Mouse (Mus musculus): ENCODE results near the gene Glrp1. TPM values are rescaled to one million over a fixed set of nuclear protein-coding genes. Genes with fewer than 3 reads are reported as not detected.

Glrp1 gene
- polyA plus RNA-seq, 1 experiment from 2014 or later, result not detected

- H3K36me3 ChIP-seq (ENCODE audit: control insufficient read depth, insufficient read depth, low read length), result no peaks in the 10 kb centered on the region
- WGBS, result 40% methylated on average over 6 of the region's 6 CpGs
- H3K4me1 ChIP-seq (ENCODE audit: control insufficient read depth, insufficient read depth, low read length), result 0 out of 2 replicates have a peak, but pooled peaks cover 3% of the 10 kb centered on the region
- no peak overlapping the region for H3K4me2 ChIP-seq (ENCODE audit: low read depth, low read length)
- no peak overlapping the region for H3K4me3 ChIP-seq (ENCODE audit: low read depth, low read length)
- no peaks in the 10 kb centered on the region for H3K9me3 ChIP-seq (ENCODE audit: control insufficient read depth, low read length)
- H3K27me3 ChIP-seq (ENCODE audit: control insufficient read depth, insufficient read depth, low read length), result no peaks in the 10 kb centered on the region
- no peak overlapping the region for H3K27ac ChIP-seq (ENCODE audit: low read depth, low read length)
- H3K9ac ChIP-seq (replicated peaks; ENCODE audit: low read depth, low read length), result no peak overlapping the region
- ATAC-seq (ENCODE audit: low read depth), result no peak; the same call in 1 of the 2 replicates
Measured at GRCm38 (mm10) chr1:88462484-88462883, 47.4 kb downstream of the Glrp1 start.

GRCm38 (mm10) chr1:88461096-88461495 lies 48.8 kb downstream of the Glrp1 start:
- ATAC-seq (ENCODE audit: low read depth), result no peak
- H3K9me3 ChIP-seq (ENCODE audit: control insufficient read depth, low read length), result no peaks in the 10 kb centered on the region
- no peak overlapping the region for H3K27ac ChIP-seq (ENCODE audit: low read depth, low read length)
- no peaks in the 10 kb centered on the region for H3K27me3 ChIP-seq (ENCODE audit: control insufficient read depth, insufficient read depth, low read length)
- H3K9ac ChIP-seq (replicated peaks; ENCODE audit: low read depth, low read length), result no peak overlapping the region
- 27% methylated on average over 1 of the region's 1 CpGs for WGBS
- 0 out of 2 replicates have a peak, but pooled peaks cover 3% of the 10 kb centered on the region for H3K4me1 ChIP-seq (ENCODE audit: control insufficient read depth, insufficient read depth, low read length)
- no peak overlapping the region for H3K4me3 ChIP-seq (ENCODE audit: low read depth, low read length)
- no peak overlapping the region for H3K4me2 ChIP-seq (ENCODE audit: low read depth, low read length)
- H3K36me3 ChIP-seq (ENCODE audit: control insufficient read depth, insufficient read depth, low read length), result no peaks in the 10 kb centered on the region

- Histone ChIP-seq H3K27me3 (ENCODE audit: control insufficient read depth, insufficient read depth, low read length) (no peaks in the 10 kb centered on the region), H3K36me3 (ENCODE audit: control insufficient read depth, insufficient read depth, low read length) (no peaks in the 10 kb centered on the region), H3K9ac (replicated peaks; ENCODE audit: low read depth, low read length) (no peak overlapping the region), H3K27ac (ENCODE audit: low read depth, low read length) (no peak overlapping the region), H3K4me2 (ENCODE audit: low read depth, low read length) (no peak overlapping the region), H3K4me3 (ENCODE audit: low read depth, low read length) (no peak overlapping the region), H3K4me1 (ENCODE audit: control insufficient read depth, insufficient read depth, low read length) (0 out of 2 replicates have a peak, but pooled peaks cover 3% of the 10 kb centered on the region), H3K9me3 (ENCODE audit: control insufficient read depth, low read length) (no peaks in the 10 kb centered on the region)
- 81% methylated on average over 5 of the region's 5 CpGs for WGBS
- no peak for ATAC-seq (ENCODE audit: low read depth)
Measured at GRCm38 (mm10) chr1:88459655-88460054, 50.2 kb downstream of the Glrp1 start.

GRCm38 (mm10) chr1:88459196-88459595 lies 50.7 kb downstream of the Glrp1 start:
- no peak overlapping the region for H3K4me3 ChIP-seq (ENCODE audit: low read depth, low read length)
- 88% methylated on average over 4 of the region's 4 CpGs for WGBS
- ATAC-seq (ENCODE audit: low read depth), result no peak
- no peak overlapping the region for H3K9ac ChIP-seq (replicated peaks; ENCODE audit: low read depth, low read length)
- H3K9me3 ChIP-seq (ENCODE audit: control insufficient read depth, low read length), result no peaks in the 10 kb centered on the region
- H3K36me3 ChIP-seq (ENCODE audit: control insufficient read depth, insufficient read depth, low read length), result no peaks in the 10 kb centered on the region
- no peak overlapping the region for H3K4me2 ChIP-seq (ENCODE audit: low read depth, low read length)
- H3K27me3 ChIP-seq (ENCODE audit: control insufficient read depth, insufficient read depth, low read length), result no peaks in the 10 kb centered on the region
- H3K4me1 ChIP-seq (ENCODE audit: control insufficient read depth, insufficient read depth, low read length), result 0 out of 2 replicates have a peak, but pooled peaks cover 3% of the 10 kb centered on the region
- H3K27ac ChIP-seq (ENCODE audit: low read depth, low read length), result no peak overlapping the region

GRCm38 (mm10) chr1:88456451-88457072 lies 53.3 kb downstream of the Glrp1 start:
- no peaks in the 10 kb centered on the region for H3K36me3 ChIP-seq (ENCODE audit: control insufficient read depth, insufficient read depth, low read length)
- H3K27me3 ChIP-seq (ENCODE audit: control insufficient read depth, insufficient read depth, low read length), result no peaks in the 10 kb centered on the region
- H3K4me2 ChIP-seq (ENCODE audit: low read depth, low read length), result no peak overlapping the region
- no peak overlapping the region for H3K9ac ChIP-seq (replicated peaks; ENCODE audit: low read depth, low read length)
- ATAC-seq (ENCODE audit: low read depth), result peak; percentile 89
- H3K9me3 ChIP-seq (ENCODE audit: control insufficient read depth, low read length), result no peaks in the 10 kb centered on the region
- H3K4me3 ChIP-seq (ENCODE audit: low read depth, low read length), result no peak overlapping the region
- no peak overlapping the region for H3K27ac ChIP-seq (ENCODE audit: low read depth, low read length)
- 38% methylated on average over 14 of the region's 14 CpGs for WGBS
- no peaks in the 10 kb centered on the region for H3K4me1 ChIP-seq (ENCODE audit: control insufficient read depth, insufficient read depth, low read length)

GRCm38 (mm10) chr1:88455761-88456160 lies 54.1 kb downstream of the Glrp1 start:
- H3K4me3 ChIP-seq (ENCODE audit: low read depth, low read length), result no peak overlapping the region
- no peak overlapping the region for H3K4me2 ChIP-seq (ENCODE audit: low read depth, low read length)
- H3K9ac ChIP-seq (replicated peaks; ENCODE audit: low read depth, low read length), result no peak overlapping the region
- ATAC-seq (ENCODE audit: low read depth), result no peak
- H3K27me3 ChIP-seq (ENCODE audit: control insufficient read depth, insufficient read depth, low read length), result no peaks in the 10 kb centered on the region
- H3K27ac ChIP-seq (ENCODE audit: low read depth, low read length), result no peak overlapping the region
- no peaks in the 10 kb centered on the region for H3K36me3 ChIP-seq (ENCODE audit: control insufficient read depth, insufficient read depth, low read length)
- no peaks in the 10 kb centered on the region for H3K4me1 ChIP-seq (ENCODE audit: control insufficient read depth, insufficient read depth, low read length)
- 83% methylated on average over 3 of the region's 3 CpGs for WGBS
- H3K9me3 ChIP-seq (ENCODE audit: control insufficient read depth, low read length), result no peaks in the 10 kb centered on the region

GRCm38 (mm10) chr1:88454703-88455102 lies 55.2 kb downstream of the Glrp1 start:
- ATAC-seq (ENCODE audit: low read depth), result no peak
- 70% methylated on average over 3 of the region's 3 CpGs for WGBS
- H3K36me3 ChIP-seq (ENCODE audit: control insufficient read depth, insufficient read depth, low read length), result no peaks in the 10 kb centered on the region
- no peak overlapping the region for H3K27ac ChIP-seq (ENCODE audit: low read depth, low read length)
- H3K4me1 ChIP-seq (ENCODE audit: control insufficient read depth, insufficient read depth, low read length), result no peaks in the 10 kb centered on the region
- H3K4me2 ChIP-seq (ENCODE audit: low read depth, low read length), result no peak overlapping the region
- H3K27me3 ChIP-seq (ENCODE audit: control insufficient read depth, insufficient read depth, low read length), result no peaks in the 10 kb centered on the region
- H3K4me3 ChIP-seq (ENCODE audit: low read depth, low read length), result no peak overlapping the region
- no peak overlapping the region for H3K9ac ChIP-seq (replicated peaks; ENCODE audit: low read depth, low read length)
- H3K9me3 ChIP-seq (ENCODE audit: control insufficient read depth, low read length), result no peaks in the 10 kb centered on the region

GRCm38 (mm10) chr1:88452198-88452597 lies 57.7 kb downstream of the Glrp1 start:
- Histone ChIP-seq H3K4me3 (ENCODE audit: low read depth, low read length) (no peak overlapping the region), H3K9me3 (ENCODE audit: control insufficient read depth, low read length) (no peaks in the 10 kb centered on the region), H3K36me3 (ENCODE audit: control insufficient read depth, insufficient read depth, low read length) (no peaks in the 10 kb centered on the region), H3K9ac (replicated peaks; ENCODE audit: low read depth, low read length) (no peak overlapping the region), H3K27ac (ENCODE audit: low read depth, low read length) (no peak overlapping the region), H3K4me1 (ENCODE audit: control insufficient read depth, insufficient read depth, low read length) (no peaks in the 10 kb centered on the region), H3K27me3 (ENCODE audit: control insufficient read depth, insufficient read depth, low read length) (no peaks in the 10 kb centered on the region), H3K4me2 (ENCODE audit: low read depth, low read length) (no peak overlapping the region)
- WGBS, result 85% methylated on average over 6 of the region's 6 CpGs
- ATAC-seq (ENCODE audit: low read depth), result no peak

- Histone ChIP-seq H3K4me3 (ENCODE audit: low read depth, low read length) (no peak overlapping the region), H3K9ac (replicated peaks; ENCODE audit: low read depth, low read length) (no peak overlapping the region), H3K27ac (ENCODE audit: low read depth, low read length) (no peak overlapping the region), H3K4me2 (ENCODE audit: low read depth, low read length) (no peak overlapping the region), H3K4me1 (ENCODE audit: control insufficient read depth, insufficient read depth, low read length) (no peaks in the 10 kb centered on the region), H3K9me3 (ENCODE audit: control insufficient read depth, low read length) (no peaks in the 10 kb centered on the region), H3K27me3 (ENCODE audit: control insufficient read depth, insufficient read depth, low read length) (no peaks in the 10 kb centered on the region), H3K36me3 (ENCODE audit: control insufficient read depth, insufficient read depth, low read length) (no peaks in the 10 kb centered on the region)
- ATAC-seq (ENCODE audit: low read depth), result no peak
- 69% methylated on average over 4 of the region's 4 CpGs for WGBS
Measured at GRCm38 (mm10) chr1:88450668-88451067, 59.2 kb downstream of the Glrp1 start.

Measured in neural tube, embryonic 14.5 days (tissue).